Mouse (Mus musculus): Measurements from ENCODE around the gene Dscam.

Gene Dscam

DNA sequence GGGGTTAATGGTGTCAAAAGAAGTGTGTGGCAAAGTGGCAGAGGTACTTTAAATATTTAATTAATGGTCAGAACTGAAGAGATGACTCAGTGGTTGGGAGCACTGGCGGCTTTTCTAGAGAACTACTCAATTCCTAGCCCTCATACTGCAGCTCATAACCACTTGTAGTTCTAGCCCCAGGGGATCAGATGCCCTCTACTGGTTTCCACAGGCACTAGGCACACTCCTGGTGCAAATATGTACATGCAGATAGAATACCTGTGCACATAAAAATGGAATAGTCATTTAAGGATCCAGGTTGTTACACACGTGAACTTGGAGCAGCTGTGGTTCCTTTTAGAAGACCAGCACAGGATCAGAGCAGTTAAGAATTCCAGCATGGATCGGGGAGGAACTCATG, 509.5 kb downstream of the Dscam start:
- no peak for DNase-seq (ENCODE audit: low spot score in 2 of 2)

DNA sequence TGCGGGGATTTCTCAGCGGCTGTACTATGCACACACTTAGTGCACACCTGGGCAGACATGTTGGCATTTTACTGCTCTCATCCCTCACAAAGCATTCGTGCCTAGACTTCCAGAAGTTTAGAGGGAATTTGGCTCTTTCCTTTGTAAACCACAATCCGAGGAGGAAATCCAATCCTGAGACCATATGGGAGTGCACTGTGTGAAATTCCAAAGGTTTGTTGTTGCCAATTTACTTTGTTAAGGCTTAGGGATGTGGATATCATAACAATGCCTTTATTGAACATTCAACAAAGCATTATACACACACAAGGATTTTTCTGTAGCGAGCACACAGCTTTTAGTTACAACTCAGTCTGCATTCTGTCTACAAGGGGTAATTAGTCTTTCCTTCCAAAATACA, 511.3 kb downstream of the Dscam start:
- DNase-seq (ENCODE audit: low spot score in 2 of 2), result no peak

GRCm38 (mm10) chr16:96655548-96655947, 515.0 kb downstream of the Dscam start:
- no peak for DNase-seq (ENCODE audit: low spot score in 2 of 2)

DNA sequence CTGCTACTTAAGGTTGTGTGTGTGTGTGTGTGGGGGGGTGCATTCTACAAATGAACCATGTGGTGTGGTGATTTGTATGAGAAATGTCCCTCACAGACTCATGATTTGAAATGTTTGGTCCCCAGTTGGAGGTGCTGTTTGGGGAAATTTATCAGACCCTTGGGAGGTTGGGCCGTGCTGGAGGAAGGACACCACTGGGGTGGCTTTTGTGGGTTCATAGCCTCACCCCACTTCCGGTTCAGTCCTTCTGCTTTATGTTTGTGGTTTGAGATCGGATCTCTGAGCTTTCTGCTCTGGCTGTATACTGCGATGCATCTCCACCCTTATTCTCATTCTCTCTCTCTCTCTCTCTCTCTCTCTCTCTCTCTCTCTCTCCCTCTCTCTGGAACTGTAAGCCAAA, 516.5 kb downstream of the Dscam start:
- DNase-seq (ENCODE audit: low spot score in 2 of 2), result no peak

GRCm38 (mm10) chr16:96651444-96651843, 519.1 kb downstream of the Dscam start:
- DNase-seq (ENCODE audit: low spot score in 2 of 2), result no peak

DNA sequence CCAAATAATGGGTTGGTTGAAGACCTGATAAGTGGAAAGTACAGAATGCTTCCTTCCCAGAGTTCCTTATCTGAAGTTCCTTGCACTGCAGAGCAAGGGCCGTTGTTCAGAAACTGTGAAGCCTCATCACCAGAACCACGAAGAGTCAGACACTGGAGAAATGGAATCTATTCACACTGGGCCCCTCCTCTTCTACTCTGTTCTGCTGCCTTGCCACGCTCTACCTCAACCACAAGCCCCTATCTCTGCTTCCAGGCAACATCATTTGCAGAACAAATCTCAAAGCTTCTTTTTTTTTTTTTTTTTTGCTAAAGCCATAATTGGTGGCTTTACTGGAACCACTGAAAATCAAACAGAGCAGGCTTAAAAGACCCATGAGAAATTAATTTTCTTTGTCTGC, 530.5 kb downstream of the Dscam start:
- no peak for DNase-seq (ENCODE audit: low spot score in 2 of 2)

DNA sequence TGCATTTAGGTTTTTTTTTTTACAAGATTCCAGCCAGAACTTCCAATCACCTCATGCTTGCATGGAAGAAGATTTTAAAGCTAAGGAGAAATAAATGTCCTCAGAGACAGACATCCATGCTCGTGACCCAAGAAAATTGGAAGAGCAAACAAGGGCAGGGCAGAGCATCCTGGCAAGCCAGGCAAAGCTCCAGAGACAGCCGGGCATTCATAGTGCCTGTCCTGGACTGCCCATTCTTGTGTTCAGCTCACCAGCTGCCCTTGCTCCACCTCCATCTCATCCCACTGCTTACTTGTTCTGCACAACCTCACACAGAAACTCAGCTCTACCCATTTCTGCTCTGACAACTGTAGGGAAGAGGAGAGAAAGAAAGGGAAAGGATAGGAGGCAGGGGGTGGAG, 534.6 kb downstream of the Dscam start:
- no peak for DNase-seq (ENCODE audit: low spot score in 2 of 2)

GRCm38 (mm10) chr16:96634791-96635143, 535.8 kb downstream of the Dscam start:
- DNase-seq (ENCODE audit: low spot score in 2 of 2), result no peak

GRCm38 (mm10) chr16:96634097-96634790, 536.3 kb downstream of the Dscam start:
- DNase-seq (ENCODE audit: low spot score in 2 of 2), result no peak

DNA sequence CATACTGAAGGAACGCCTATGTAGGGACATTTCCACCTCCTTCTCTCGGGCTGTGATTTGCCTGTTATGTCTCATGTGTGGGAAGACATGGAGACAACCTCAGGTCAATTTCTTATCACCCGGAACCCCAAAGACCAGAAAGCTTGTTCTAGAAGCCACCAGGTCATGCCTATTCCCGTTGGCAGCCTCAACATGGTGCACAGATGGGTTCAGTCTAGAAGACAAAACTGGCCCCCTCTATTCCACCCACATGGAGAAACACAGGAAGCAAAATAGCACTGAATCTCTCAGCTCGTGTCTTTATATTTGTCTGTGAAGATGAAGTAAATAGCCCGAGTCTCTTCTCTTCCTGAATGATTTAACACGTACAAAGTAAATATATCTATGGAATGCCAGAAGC, 540.3 kb downstream of the Dscam start:
- no peak for DNase-seq (ENCODE audit: low spot score in 2 of 2)

DNA sequence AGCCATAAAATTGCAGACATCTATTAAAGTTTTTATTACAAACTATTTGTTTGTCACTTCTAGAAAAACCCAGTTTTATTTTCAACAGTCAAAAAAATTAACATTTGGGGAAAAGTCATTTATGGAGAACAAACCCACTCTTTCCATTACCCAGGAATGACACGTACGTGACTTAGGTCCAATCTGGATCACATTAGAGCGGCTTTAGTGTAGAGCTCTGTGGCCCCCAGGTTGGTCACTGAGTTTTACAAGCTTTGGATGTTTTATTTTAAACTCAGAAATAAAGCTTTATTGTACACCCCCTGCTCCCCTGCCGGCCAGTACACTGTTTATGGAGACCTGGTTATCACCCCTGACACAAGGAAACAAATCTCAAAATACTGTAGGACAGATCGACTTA, 540.9 kb downstream of the Dscam start:
- no peak for DNase-seq (ENCODE audit: low spot score in 2 of 2)

- no peak for DNase-seq (ENCODE audit: low spot score in 2 of 2)
These were observed 545.1 kb downstream of the Dscam start for GRCm38 (mm10) chr16:96625468-96625867.

DNA sequence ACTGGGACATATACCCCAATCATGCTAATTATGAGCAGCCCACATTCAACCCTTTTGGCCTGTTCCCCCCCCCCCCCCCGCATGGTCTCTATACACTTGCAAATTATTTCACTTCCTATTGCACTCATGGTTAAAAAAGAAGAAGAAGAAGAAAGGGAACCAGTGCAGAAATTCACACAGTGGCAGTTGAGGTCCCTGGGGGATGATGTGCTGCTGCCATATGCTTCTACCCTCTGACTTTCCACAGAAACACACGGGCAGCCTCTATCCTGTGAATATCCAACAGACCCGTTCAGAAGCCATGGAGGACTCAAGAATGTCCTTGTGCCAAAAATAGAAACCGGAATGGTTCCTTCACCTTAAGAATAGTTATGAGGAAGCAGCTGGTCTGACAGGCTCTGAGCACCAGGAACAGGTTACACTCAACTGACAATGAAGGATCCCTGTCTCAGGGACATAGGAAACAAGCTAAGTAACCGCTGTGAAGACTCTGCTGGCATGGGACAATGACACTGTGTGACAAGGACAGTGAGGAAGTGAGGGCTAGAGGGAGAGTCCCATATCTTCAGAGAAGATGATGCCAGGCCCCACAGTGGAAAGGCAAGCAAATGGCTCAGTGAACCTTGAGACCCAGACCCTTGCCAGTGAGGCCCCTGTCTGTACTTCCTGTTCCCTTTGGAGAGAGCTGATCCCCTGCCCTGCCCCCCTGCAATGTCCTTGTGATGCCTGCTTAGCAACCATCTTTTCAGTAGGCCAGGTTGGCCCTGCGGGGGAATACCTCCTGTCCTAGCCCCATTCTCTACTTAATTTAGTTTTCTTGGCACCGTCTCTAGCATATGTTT, 545.8 kb downstream of the Dscam start:
- no peak for DNase-seq (ENCODE audit: low spot score in 2 of 2)

DNA sequence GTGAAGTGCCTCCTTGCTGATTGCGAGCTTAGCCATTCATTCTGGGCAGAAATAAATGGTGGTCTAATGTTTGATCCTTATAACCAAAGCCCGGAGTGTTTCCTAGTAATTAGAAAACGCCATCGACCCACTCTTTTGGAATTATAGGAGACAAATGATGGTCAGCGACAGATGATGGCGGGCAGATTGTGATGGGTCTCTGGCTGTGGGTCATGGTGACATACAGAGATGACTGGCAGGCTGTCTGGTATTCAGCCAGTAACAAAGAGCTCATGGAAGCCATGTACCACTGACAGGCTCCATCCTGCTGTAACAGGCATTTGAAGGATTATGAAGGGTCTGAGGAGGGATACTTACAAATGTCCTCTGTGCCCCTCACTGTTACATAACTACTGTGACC, 549.7 kb downstream of the Dscam start:
- no peak for DNase-seq (ENCODE audit: low spot score in 2 of 2)

GRCm38 (mm10) chr16:96620402-96620801, 550.1 kb downstream of the Dscam start:
- no peak for DNase-seq (ENCODE audit: low spot score in 2 of 2)

DNA sequence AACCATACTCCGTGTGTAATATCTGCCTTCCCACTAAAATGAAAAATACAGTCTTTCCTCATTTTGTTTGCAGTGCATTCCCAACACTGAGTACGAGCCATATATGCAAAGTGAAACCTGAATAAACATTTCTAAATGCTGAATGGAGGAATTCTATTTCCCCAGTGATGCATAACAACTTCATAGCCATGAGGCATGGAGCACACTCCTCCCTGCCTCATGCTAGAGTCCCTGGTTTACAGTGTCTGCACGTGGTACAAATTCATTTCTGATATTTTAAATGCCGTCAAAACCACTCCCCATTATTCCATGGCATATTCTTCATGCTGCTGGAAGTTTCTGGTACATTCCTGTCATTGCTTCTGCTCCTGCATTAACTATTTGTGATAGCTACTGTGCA, 552.8 kb downstream of the Dscam start:
- DNase-seq (ENCODE audit: low spot score in 2 of 2), result no peak

DNA sequence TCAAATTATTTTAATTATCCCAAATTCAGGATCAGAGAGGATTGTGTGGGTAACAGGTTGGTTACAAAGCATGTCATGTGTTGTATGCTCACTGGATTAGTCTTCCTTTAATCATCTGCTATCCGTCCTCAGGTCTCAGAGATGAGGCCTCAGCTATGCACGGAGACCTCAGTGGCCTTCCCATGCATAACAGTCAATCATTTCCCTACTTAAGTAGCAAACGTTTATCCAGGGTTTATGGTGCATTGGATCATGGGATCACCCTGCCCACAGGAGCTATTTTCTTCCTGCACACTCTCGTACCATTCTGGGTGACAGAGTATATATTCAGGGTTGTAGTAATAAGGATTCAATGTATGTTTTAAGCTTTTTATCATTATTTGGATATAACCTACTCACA, 557.3 kb downstream of the Dscam start:
- no peak for DNase-seq (ENCODE audit: low spot score in 2 of 2)

- DNase-seq (ENCODE audit: low spot score in 2 of 2), result peak; percentile 60
These were observed 559.7 kb downstream of the Dscam start for GRCm38 (mm10) chr16:96610806-96611205.

GRCm38 (mm10) chr16:96602206-96602605, 568.3 kb downstream of the Dscam start:
- DNase-seq (ENCODE audit: low spot score in 2 of 2), result no peak

DNA sequence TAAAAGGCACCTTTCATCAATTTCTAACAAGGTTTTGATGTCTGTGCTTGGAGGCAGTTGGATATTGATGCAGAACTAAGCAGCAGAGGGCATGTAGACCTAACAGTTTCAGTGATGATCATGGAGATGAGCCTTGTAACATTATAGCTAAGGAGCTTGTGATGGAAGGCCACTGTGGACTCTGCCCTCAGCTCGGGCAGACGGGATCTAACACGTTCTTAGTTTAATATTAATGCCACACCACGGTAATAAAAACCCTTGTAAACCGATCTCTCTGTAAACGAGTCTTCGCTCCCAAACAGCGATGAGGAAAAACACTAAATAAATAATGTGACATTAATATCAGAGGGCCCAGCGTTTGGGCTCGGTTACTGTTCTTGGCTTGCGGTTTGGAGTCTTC, 569.8 kb downstream of the Dscam start:
- DNase-seq (ENCODE audit: low spot score in 2 of 2), result no peak

DNA sequence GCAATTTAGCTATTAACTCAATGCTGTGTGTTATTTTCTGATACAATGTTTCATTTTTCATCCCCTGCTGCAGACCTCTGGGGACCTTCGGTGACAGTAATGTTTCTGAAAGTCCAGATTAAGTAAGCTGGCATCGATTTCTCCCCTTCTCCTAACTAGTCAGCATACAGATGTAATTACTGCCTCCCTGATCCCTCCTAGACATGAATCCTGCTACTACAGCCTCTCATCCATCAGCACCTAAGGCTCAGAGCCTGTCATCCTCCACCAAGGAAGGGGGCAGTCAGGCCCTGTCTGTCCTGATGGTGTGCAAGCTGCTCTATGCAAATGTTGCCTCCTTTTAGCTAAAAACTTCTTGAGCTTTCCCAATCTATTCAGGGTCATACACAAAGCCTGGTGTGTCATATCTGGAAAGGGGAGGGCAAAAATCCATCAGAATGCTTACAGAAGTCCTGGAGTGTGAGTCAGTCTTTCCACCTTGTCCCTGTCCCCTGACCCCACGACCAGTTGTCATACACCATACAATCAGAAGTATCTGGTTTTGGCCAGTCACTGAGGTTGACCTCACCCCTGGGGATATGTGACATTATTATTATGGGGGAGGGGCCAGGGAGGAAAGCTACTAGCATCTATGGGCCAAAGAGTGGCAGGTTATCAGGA, 571.0 kb downstream of the Dscam start:
- DNase-seq (ENCODE audit: low spot score in 2 of 2), result no peak

DNA sequence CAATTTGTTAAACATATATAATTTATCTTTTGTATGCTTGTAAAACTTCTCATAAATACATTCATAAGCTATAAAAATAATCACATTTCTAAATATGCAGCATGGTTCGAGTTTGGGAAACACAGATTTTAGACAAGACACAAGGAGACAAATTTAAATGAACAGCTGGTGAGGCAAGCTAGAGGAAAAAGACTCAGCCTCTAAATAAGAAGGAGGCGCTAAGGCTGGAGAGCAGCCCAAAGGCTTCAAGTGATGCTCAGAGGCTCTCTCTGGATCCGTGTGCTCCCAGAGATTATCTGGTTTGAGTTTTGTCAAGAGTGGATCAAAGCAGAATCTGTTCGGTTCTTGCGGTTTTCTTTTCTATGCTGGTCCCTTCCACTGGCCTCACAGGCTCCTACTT, 594.7 kb downstream of the Dscam start:
- DNase-seq (ENCODE audit: low spot score in 2 of 2), result no peak

DNA sequence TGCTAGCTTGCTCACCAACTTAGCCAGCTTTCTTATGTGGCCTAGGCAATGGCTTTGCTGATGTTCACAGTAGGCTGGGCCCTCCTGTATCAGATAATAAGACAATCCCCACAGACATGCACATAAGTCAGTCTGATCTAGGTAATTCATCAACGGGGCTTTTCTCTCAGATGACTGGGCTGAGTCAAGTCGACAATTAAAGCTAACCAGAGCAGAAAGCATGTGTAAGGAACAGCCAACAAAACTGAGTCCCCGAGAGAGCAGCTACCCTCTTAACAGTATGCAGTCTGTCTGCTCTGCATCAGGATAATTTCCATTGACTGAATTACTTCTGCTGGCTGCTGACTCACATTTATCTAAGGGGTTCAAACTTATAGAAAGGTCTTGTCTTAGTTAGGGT, 603.1 kb downstream of the Dscam start:
- DNase-seq (ENCODE audit: low spot score in 2 of 2), result no peak
